Mouse (Mus musculus) Patski (cell line): ENCODE results near the gene Dtwd1. TPM values are rescaled to one million over a fixed set of nuclear protein-coding genes. Genes with fewer than 3 reads are reported as not detected.
"Not testable (repeated sequence)": the region's sequence is repeated elsewhere in the genome, so short reads cannot be mapped to it uniquely, and the experiment has no call there.

Experiments used
- ATAC-seq: fragments of 100-300 bp; one replicate; pipeline ENCODE4 v1.8.0; 2021
- CTCF ChIA-PET: fragments of 350-600 bp; sonication (Branson Sonifier 250); formaldehyde crosslinking; loops from one replicate; lab custom pipeline; 2022; ENCODE audit warnings: inconsistent platforms; lab: Charles Lee
- POLR2A ChIA-PET: fragments of 350-600 bp; sonication (Branson Sonifier 250); formaldehyde crosslinking; loops from one replicate; lab custom pipeline; 2022; ENCODE audit warnings: antibody characterized with exemption, inconsistent platforms; lab: Charles Lee
- DNase-seq: peaks from one replicate; pipeline ENCODE4 v3.0.0-alpha.2; 2011; ENCODE audit warnings: low read depth, low spot score
- H3K27me3 ChIP-seq: fragments of 371-371 bp; one replicate; pipeline ENCODE4 v1.5.1; 2021
- CTCF ChIP-seq: fragments of 100-300 bp; IDR thresholded peaks from one replicate; pipeline ENCODE4 v1.5.1; 2021
- in situ Hi-C: fragments of 300-500 bp; cut with MboI; formaldehyde crosslinking; loops from 3 replicates; pipeline ENCODE4 v1.11.1; 2018; ENCODE audit warnings: low pct_unique_long_range_greater_than_20kb, mixed read lengths
- polyA plus RNA-seq: library from polyadenylated mRNA; unstranded; gene quantifications from one replicate; pipeline ENCODE4 v1.2.3, GENCODE M21; 2021

Gene Dtwd1
- polyA plus RNA-seq, 1 experiment from 2014 or later = 21.4 TPM

DNA sequence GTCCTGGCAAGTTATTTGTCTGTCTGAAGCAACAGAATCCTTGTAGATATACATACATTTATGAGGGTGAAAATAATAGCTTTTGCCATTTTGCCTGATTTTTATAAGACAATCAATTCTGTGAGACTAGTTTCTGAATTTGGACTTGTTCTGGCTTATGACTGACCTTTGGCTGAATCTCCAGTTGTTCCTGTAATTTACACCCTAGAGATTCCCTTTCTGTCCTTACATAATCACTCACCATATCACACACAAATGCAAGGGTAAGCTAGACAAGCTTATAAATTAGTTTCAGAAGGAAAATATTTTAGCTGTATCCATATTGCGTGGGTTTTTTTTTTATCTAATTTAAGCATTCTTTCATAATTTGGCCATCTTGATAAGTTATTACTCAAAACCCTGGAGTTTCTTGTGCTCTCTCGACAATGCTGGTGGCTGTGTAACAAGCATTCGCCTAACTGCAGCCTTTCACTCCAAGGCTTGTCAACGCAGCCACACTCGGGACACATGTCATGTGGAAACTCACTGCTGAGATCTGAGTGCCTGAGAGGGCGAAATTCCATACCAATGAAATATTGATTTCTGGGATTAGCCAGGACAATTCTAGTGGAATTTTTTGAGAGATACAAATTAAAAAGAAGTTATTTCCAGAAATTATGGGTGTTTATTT lies 59.2 kb downstream of the Dtwd1 start:
- ChIA-PET POLR2A (no interaction called here), CTCF (no interaction called here)
- TF ChIP-seq CTCF = no peak
- no peak for DNase-seq
- ATAC-seq = no peak
- H3K27me3 ChIP-seq = no peaks in the 10 kb centered on the region
- in situ Hi-C loops = no loop called here

DNA sequence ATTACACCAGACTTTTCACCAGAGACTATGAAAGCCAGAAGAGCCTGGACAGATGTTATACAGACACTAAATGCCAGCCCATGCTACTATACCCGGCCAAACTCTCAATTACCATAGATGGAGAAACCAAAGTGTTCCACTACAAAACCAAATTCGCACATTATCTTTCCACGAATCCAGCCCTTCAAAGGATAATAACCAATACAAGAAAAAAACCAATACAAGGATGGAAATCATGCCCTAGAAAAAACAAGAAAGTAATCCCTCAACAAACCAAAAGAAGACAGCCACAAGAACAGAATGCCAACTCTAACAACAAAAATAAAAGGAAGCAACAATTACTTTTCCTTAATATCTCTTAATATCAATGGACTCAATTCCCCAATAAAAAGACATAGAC lies 62.9 kb downstream of the Dtwd1 start, which contains the start of gene Gm17555:
TSS of gene Gm17555 (plus strand) at position 301 of the 400 bp plus-strand sequence.
- DNase-seq, H3K27me3 ChIP-seq, in situ Hi-C loops, POLR2A ChIA-PET, CTCF ChIA-PET, ATAC-seq: not testable (repeated sequence)

Other genes starting within 250 kb of the Dtwd1 start
- 5.9 TPM for gene Fgf7, start 117.5 kb upstream of the Dtwd1 start, polyA plus RNA-seq
- not detected for gene Fam227b, start 137 bp upstream of the Dtwd1 start, polyA plus RNA-seq
- not detected for gene Gm17555, start 63.0 kb downstream of the Dtwd1 start, polyA plus RNA-seq